Mouse (Mus musculus) CH12.LX (cell line): ENCODE results near the gene Fry. TPM values are rescaled to one million over a fixed set of nuclear protein-coding genes. Genes with fewer than 3 reads are reported as not detected.

Experiments used
- DNase-seq: peaks from one replicate; pipeline ENCODE4 v3.0.0-alpha.2; 2013; ENCODE audit errors: extremely low read depth
- H3K27ac ChIP-seq: 2 replicates; pipeline ENCODE4 v1.5.1; 2012; ENCODE audit warnings: low read depth, mild to moderate bottlenecking, control low read depth, moderate library complexity; ENCODE audit not compliant: insufficient read depth
- H3K27me3 ChIP-seq: replicated peaks from 2 replicates; pipeline ENCODE3; 2012; ENCODE audit warnings: inconsistent platforms
- H3K36me3 ChIP-seq, 2 experiments: replicated peaks in 1 of 2; 2 replicates each; pipeline versions ENCODE3 to v1.6.1; 2012; ENCODE audit warnings: inconsistent platforms in 1 of 2, low read length in 1 of 2, mild to moderate bottlenecking in 1 of 2, mixed read lengths in 1 of 2, moderate library complexity in 1 of 2; ENCODE audit not compliant: control insufficient read depth in 1 of 2, insufficient read depth in 1 of 2
- H3K4me1 ChIP-seq, 2 experiments: 2 replicates each; pipeline ENCODE4 v1.6.1; 2012; ENCODE audit warnings: inconsistent platforms in 1 of 2, moderate library complexity in 1 of 2; ENCODE audit not compliant: insufficient read depth in 2 of 2, control insufficient read depth in 1 of 2
- H3K4me2 ChIP-seq: 2 replicates; pipeline ENCODE4 v1.6.1; 2012; ENCODE audit warnings: low read depth, mild to moderate bottlenecking, control low read depth; ENCODE audit not compliant: poor library complexity, insufficient read depth, severe bottlenecking
- H3K4me3 ChIP-seq, 3 experiments: fragments of 150-350 bp in 1 of 3; sonication (generic) in 1 of 3; replicated peaks in 1 of 3; 2 replicates each; pipeline versions ENCODE3 to v1.5.1; 2011 to 2012; ENCODE audit warnings: low read depth in 2 of 3, low read length in 2 of 3, mild to moderate bottlenecking in 2 of 3, moderate library complexity in 2 of 3, control low read depth in 1 of 3, improper control_type of control experiment in 1 of 3, inconsistent platforms in 1 of 3, mixed read lengths in 1 of 3; ENCODE audit not compliant: poor library complexity in 1 of 3
- H3K79me2 ChIP-seq: replicated peaks from 2 replicates; pipeline ENCODE4 v1.6.1; 2012; ENCODE audit warnings: mild to moderate bottlenecking, moderate library complexity; ENCODE audit not compliant: control insufficient read depth, poor library complexity, insufficient read depth, severe bottlenecking; ENCODE audit errors: extremely low read depth
- H3K9ac ChIP-seq: 2 replicates; pipeline ENCODE4 v1.6.1; 2012; ENCODE audit warnings: low read depth, mild to moderate bottlenecking, control low read depth, moderate library complexity; ENCODE audit not compliant: insufficient read depth
- H3K9me3 ChIP-seq: replicated peaks from 2 replicates; pipeline ENCODE3; 2012; ENCODE audit warnings: low read length, inconsistent platforms, mixed read lengths
- BHLHE40 ChIP-seq: IDR thresholded peaks from 2 replicates; pipeline ENCODE4 v1.6.1; 2011; ENCODE audit warnings: mild to moderate bottlenecking, low read depth, low read length, improper control_type of control experiment
- CHD2 ChIP-seq: IDR thresholded peaks from 2 replicates; pipeline ENCODE4 v1.6.1; 2011; ENCODE audit warnings: low read length, improper control_type of control experiment
- E2F4 ChIP-seq: IDR thresholded peaks from 2 replicates; pipeline ENCODE4 v1.6.1; 2011; ENCODE audit warnings: low read depth, low read length, improper control_type of control experiment; ENCODE audit not compliant: insufficient replicate concordance
- EP300 ChIP-seq: IDR thresholded peaks from 2 replicates; pipeline ENCODE4 v1.6.1; 2011; ENCODE audit warnings: low read length, improper control_type of control experiment
- ETS1 ChIP-seq: conservative IDR thresholded peaks from 2 replicates; pipeline ENCODE4 v1.6.1; 2012; ENCODE audit warnings: low read depth, mild to moderate bottlenecking, inconsistent platforms, low read length, improper control_type of control experiment, moderate library complexity
- GABPA ChIP-seq: IDR thresholded peaks from 2 replicates; pipeline ENCODE4 v1.6.1; 2012; ENCODE audit warnings: low read depth, low read length, improper control_type of control experiment, inconsistent platforms; ENCODE audit not compliant: insufficient replicate concordance
- IRF4 ChIP-seq: IDR thresholded peaks from 2 replicates; pipeline ENCODE4 v1.6.1; 2014; ENCODE audit warnings: low read depth, mild to moderate bottlenecking, inconsistent platforms, low read length, improper control_type of control experiment
- JUN ChIP-seq: IDR thresholded peaks from 2 replicates; pipeline ENCODE4 v1.6.1; 2011; ENCODE audit warnings: low read depth, mild to moderate bottlenecking, low read length, improper control_type of control experiment, moderate library complexity; ENCODE audit not compliant: insufficient read depth
- KAT2A ChIP-seq: IDR thresholded peaks from 2 replicates; pipeline ENCODE4 v1.6.1; 2012; ENCODE audit warnings: low read length, improper control_type of control experiment, inconsistent platforms; ENCODE audit not compliant: insufficient replicate concordance
- MEF2A ChIP-seq: IDR thresholded peaks from 2 replicates; pipeline ENCODE4 v1.6.1; 2014; ENCODE audit warnings: low read depth, mild to moderate bottlenecking, inconsistent platforms, low read length, improper control_type of control experiment, borderline replicate concordance
- MYC ChIP-seq: IDR thresholded peaks from 2 replicates; pipeline ENCODE4 v1.6.1; 2011; ENCODE audit warnings: low read depth, mild to moderate bottlenecking, improper control_type of control experiment, low read length
- PAX5 ChIP-seq: IDR thresholded peaks from 2 replicates; pipeline ENCODE4 v1.6.1; 2012; ENCODE audit warnings: low read length, inconsistent platforms, mixed read lengths
- POLR2A ChIP-seq: IDR thresholded peaks from 2 replicates; pipeline ENCODE4 v1.6.1; 2011; ENCODE audit warnings: low read depth, mild to moderate bottlenecking, improper control_type of control experiment, low read length
- RAD21 ChIP-seq: IDR thresholded peaks from 2 replicates; pipeline ENCODE4 v1.6.1; 2011; ENCODE audit warnings: low read depth, mild to moderate bottlenecking, low read length, improper control_type of control experiment, moderate library complexity
- TBP ChIP-seq: conservative IDR thresholded peaks from 2 replicates; pipeline ENCODE4 v1.6.1; 2011; ENCODE audit warnings: low read depth, low read length, improper control_type of control experiment
- TCF12 ChIP-seq: IDR thresholded peaks from 2 replicates; pipeline ENCODE4 v1.6.1; 2014; ENCODE audit warnings: low read depth, mild to moderate bottlenecking, inconsistent platforms, low read length, improper control_type of control experiment
- UBTF ChIP-seq: IDR thresholded peaks from 2 replicates; pipeline ENCODE4 v1.6.1; 2012; ENCODE audit warnings: low read depth, mild to moderate bottlenecking, inconsistent platforms, low read length, improper control_type of control experiment, moderate library complexity
- USF2 ChIP-seq: conservative IDR thresholded peaks from 2 replicates; pipeline ENCODE4 v1.6.1; 2011; ENCODE audit warnings: low read depth, low read length, improper control_type of control experiment
- dilution Hi-C: fragments of 300-500 bp; cut with MboI; formaldehyde crosslinking; loops from 2 replicates; pipeline ENCODE4 v1.14.3; 2020; ENCODE audit warnings: low sequenced_read_pairs; ENCODE audit not compliant: extremely low pct_unique_long_range_greater_than_20kb, extremely low pct_ligation_motif_present
- in situ Hi-C: fragments of 300-500 bp; cut with MboI; formaldehyde crosslinking; loops from 3 replicates; pipeline ENCODE4 v1.14.3; 2019; ENCODE audit warnings: low sequenced_read_pairs, low pct_ligation_motif_present, low pct_unique_long_range_greater_than_20kb, mixed read lengths
- polyA plus RNA-seq: library from polyadenylated mRNA; unstranded; fragments of >175 nt; gene quantifications from 2 replicates; pipeline ENCODE4 v1.2.1, GENCODE M21; 2012; ENCODE audit warnings: low read depth; ENCODE audit not compliant: insufficient read length
- total RNA-seq, 2 experiments: library from RNA; depleted of rRNA; stranded (reverse); fragments of 300-350 nt in 1 of 2; fragments of >200 nt in 1 of 2; gene quantifications; 2 replicates each; pipeline ENCODE4 v1.2.3; 2012 to 2014

Fry gene
- total and polyA plus RNA-seq, 3 experiments: 0.34 to 0.80 (median 0.34) TPM

DNA sequence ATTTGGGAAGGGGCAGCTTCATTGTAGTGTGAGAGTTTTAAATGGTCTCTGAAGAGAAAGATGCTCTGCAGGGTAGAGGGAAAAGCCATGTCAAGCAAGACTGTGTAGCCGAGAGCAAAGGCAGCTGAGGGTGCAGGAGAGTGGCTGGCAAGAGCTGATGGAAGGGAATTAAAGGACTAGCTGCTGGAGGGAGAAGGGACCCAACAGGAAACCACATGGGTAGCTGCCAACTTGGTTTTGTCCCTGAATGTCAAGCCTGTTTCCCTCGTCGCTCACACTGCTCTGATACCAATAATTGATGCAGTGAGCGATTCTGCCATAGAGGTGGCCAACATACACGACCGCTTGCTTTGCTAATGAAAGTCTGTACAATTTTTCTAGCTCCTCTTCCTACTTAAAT is 160.9 kb downstream of the Fry start:
- Histone ChIP-seq H3K36me3 (no peaks in the 10 kb centered on the region), H3K4me3 (no peak overlapping the region), H3K4me2 (no peak overlapping the region), H3K9me3 (peaks cover 37% of the 10 kb centered on the region), H3K79me2 (no peaks in the 10 kb centered on the region), H3K27ac (no peak overlapping the region), H3K9ac (no peak overlapping the region), H3K27me3 (no peaks in the 10 kb centered on the region), H3K4me1 (no peaks in the 10 kb centered on the region)
- dilution Hi-C loops (no loop called here), in situ Hi-C loops (no loop called here)
- TF ChIP-seq KAT2A (no peak), ETS1 (no peak), EP300 (no peak), UBTF (no peak), PAX5 (no peak), BHLHE40 (no peak), MEF2A (no peak), IRF4 (no peak)
- DNase-seq: no peak

DNA sequence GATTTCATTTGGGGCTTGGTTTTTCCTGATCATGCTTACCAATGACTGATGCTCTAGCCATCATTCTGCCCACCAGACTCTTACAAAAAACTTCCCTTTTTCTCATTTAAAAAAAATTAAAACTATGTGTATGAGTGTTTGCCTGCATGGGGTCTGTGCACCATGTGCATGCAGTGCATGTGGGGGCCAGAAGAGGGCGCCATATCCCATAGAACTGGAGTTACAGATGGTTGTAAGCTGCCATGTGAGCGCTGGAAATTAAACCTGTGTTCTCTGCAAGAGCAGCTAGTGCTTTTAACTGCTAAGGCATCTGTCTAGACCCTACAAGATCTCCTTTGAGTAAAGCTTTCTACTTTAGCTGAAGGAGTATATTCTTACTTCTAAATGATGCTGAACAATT is 162.6 kb downstream of the Fry start:
- Histone ChIP-seq H3K27me3 (no peaks in the 10 kb centered on the region), H3K27ac (no peak overlapping the region), H3K79me2 (no peaks in the 10 kb centered on the region), H3K9ac (no peak overlapping the region), H3K4me2 (no peak overlapping the region), H3K9me3 (peaks cover 35% of the 10 kb centered on the region), H3K4me3 (no peak overlapping the region), H3K36me3 (no peaks in the 10 kb centered on the region), H3K4me1 (no peaks in the 10 kb centered on the region)
- in situ Hi-C loops (no loop called here), dilution Hi-C loops (no loop called here)
- DNase-seq: no peak
- TF ChIP-seq KAT2A (no peak), CHD2 (no peak), POLR2A (no peak), E2F4 (no peak), RAD21 (no peak), USF2 (no peak), TCF12 (no peak), JUN (no peak), TBP (no peak), MYC (no peak), GABPA (no peak), BHLHE40 (no peak)
